Mouse (Mus musculus) myocyte (in vitro differentiated cells): ENCODE results near the gene Rbfox1.

Experiments
- CEBPB ChIP-seq: IDR thresholded peaks from 2 replicates; pipeline ENCODE4 v1.6.1; 2011; ENCODE audit warnings: mild to moderate bottlenecking, moderate library complexity; ENCODE audit not compliant: poor library complexity, insufficient read depth, severe bottlenecking
- E2F4 ChIP-seq: IDR thresholded peaks from one replicate; pipeline ENCODE4 v1.6.1; 2011; ENCODE audit warnings: mild to moderate bottlenecking, control low read depth, moderate library complexity; ENCODE audit not compliant: insufficient read depth
- MAX ChIP-seq: IDR thresholded peaks from one replicate; pipeline ENCODE4 v1.6.1; 2011; ENCODE audit warnings: low read depth, mild to moderate bottlenecking, control low read depth
- MYOD1 ChIP-seq, 3 experiments: IDR thresholded peaks; one replicate each; pipeline ENCODE4 v1.6.1; 2011; ENCODE audit warnings: control low read depth in 2 of 3, low read depth in 2 of 3, mild to moderate bottlenecking in 2 of 3, moderate library complexity in 1 of 3; ENCODE audit not compliant: insufficient read length in 2 of 3, control insufficient read depth in 1 of 3
- MYOG ChIP-seq, 3 experiments: IDR thresholded peaks; one replicate each; pipeline ENCODE4 v1.6.1; 2011; ENCODE audit warnings: control low read depth in 2 of 3, low read depth in 2 of 3, mild to moderate bottlenecking in 2 of 3; ENCODE audit not compliant: insufficient read length in 2 of 3, control insufficient read depth in 1 of 3, insufficient read depth in 1 of 3
- POLR2A ChIP-seq: IDR thresholded peaks from one replicate; pipeline ENCODE4 v1.6.1; 2011; ENCODE audit warnings: low read depth, mild to moderate bottlenecking, control low read depth, moderate library complexity; ENCODE audit not compliant: insufficient read length
- POLR2AphosphoS2 ChIP-seq: IDR thresholded peaks from one replicate; pipeline ENCODE4 v1.6.1; 2011; ENCODE audit warnings: low read depth, control low read depth; ENCODE audit not compliant: insufficient read length
- REST ChIP-seq: IDR thresholded peaks from one replicate; pipeline ENCODE4 v1.6.1; 2011; ENCODE audit warnings: mild to moderate bottlenecking, control low read depth, moderate library complexity; ENCODE audit not compliant: insufficient read depth, insufficient read length
- TCF12 ChIP-seq: IDR thresholded peaks from one replicate; pipeline ENCODE4 v1.6.1; 2011; ENCODE audit warnings: mild to moderate bottlenecking, control low read depth; ENCODE audit not compliant: poor library complexity, insufficient read depth, severe bottlenecking
- USF1 ChIP-seq: IDR thresholded peaks from one replicate; pipeline ENCODE4 v1.6.1; 2011; ENCODE audit warnings: low read depth, mild to moderate bottlenecking, control low read depth, moderate library complexity

DNA sequence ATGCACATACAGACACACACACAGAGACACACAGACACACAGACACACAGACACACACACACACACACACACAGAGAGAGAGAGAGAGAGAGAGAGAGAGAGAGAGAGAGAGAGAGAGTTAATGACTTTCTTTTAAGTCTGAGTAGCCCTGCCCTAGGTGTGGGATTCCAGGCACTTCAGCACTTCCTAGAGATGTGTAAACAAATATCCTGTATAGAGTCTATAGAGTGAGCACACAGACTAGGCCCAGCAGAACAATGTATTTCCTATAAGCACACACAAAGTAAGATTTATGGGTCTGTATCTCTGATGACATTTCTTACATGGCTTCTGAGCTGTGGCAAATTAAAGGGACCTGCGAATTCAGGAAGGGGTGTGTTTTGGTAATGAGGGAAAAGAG lies 998.6 kb downstream of the Rbfox1 start:
- no peak for TF ChIP-seq POLR2A
- no peak for TF ChIP-seq USF1
- TF ChIP-seq MAX: no peak
- TF ChIP-seq MYOD1 (IDR thresholded peaks at IDR 0.05; ENCODE audit: control insufficient read depth in 1 of 3, insufficient read length in 2 of 3, low read depth in 2 of 3): no peak
- TF ChIP-seq E2F4: no peak
- TF ChIP-seq MYOG (IDR thresholded peaks at IDR 0.05; ENCODE audit: control insufficient read depth in 1 of 3, insufficient read depth in 1 of 3, insufficient read length in 2 of 3, low read depth in 2 of 3): no peak
- TF ChIP-seq CEBPB: no peak
- TF ChIP-seq POLR2AphosphoS2: no peak
- no peak for TF ChIP-seq REST
- TF ChIP-seq TCF12: no peak
